Mouse (Mus musculus): Measurements from ENCODE around the gene Pde2a.
A peak's percentile ranks its signal among the peaks of the same experiment; 100 is the strongest.

Pde2a gene

DNA sequence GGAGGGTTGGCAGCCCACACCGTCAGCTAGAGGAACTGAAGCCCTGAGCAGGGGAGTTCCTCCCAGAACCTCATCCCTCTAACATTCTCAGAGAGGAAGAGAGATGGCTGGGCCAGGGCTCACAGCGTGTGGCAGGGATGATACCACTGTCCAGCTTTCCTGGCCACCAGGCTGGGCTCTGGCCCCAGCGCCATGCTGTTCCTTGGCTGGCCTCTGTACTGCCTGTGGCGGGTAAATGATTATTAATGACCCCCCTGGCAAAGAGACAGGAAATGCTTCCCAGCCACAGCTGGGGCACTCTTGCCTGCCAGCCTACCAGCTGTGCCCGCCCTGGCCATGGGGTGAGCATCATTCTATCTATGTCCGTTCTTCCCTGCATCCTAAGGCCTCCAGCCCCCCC, 33.6 kb downstream of the Pde2a start:
- DNase-seq, result peak; percentile 91 to 94

DNA sequence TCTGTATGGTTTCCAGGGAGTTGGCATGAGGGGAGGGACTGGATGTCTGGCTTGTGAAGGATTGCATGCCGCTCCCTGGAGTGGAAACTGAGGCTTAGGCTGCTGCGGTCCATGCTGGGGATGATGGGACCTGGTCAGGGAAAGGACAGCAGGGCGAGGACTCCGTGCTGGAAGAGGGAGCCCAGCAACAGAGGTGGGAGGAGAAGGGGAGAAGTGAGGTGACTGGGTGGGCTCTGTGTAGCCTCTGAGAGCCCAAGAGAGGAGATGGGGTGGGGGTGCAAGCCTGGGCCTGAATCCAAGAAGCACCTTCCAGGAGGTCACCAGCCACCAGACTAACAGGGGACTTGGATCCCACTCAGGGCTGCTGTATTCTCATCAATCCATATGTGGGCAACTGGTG, 34.8 kb downstream of the Pde2a start:
- DNase-seq, result no peak

DNA sequence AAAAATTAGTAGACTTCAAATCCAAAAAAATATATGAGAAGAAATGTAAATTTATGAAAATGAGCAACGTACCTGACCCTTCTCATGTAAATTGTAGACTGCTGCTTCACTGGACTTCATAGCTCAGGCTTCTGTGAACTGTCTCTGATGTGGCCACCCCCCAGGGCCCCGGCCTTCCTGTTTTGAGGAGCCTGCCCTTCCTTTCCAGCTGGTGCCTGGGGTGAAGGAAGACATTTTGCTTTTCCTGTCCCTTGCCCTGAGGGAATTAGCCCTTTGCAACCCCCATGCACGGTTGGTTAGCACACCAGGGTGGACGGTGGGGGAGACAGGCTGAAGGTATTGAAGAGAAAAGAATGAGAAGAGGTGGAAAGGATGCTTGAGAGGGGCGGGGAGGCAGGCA, 35.3 kb downstream of the Pde2a start:
- no peak for DNase-seq

DNA sequence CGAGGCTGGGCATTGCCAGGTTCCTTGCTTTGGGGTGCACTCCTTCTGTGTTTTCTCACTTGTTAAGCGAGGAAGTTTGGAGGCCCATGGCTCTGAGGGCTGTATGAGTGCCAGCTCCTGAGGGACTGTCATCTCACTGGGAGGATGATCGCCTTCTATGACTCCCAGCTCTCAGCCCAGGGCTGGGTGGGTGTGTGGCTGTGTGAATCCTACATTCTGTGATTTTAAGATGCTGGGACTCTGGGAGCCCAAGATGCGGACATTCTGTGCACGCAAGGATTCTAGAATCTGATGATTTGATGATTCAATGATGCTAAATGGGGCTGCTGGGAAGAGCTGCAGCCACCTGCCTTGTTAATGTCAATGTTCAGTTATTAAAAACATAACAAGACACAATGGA, 35.8 kb downstream of the Pde2a start:
- no peak for DNase-seq

DNA sequence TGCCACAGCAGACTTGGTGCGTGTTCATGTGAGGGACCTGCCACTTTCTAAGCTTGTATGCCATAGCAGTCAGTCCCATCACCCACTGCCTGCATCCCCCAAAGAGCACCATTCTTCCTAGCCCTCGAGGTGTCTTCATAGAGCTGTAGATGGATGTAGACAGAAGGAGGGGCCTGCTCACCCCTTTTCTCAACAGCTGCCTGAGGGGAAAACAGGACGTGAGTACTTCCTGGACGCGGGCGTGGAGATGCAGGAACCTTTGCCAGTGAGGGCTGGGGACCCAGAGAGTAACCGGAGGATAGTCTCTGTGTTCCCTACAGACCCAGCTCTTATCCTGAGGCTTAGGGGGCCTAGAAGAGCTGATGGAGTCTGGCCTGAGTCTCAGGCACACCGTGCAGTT, 36.3 kb downstream of the Pde2a start:
- no peak for DNase-seq

DNA sequence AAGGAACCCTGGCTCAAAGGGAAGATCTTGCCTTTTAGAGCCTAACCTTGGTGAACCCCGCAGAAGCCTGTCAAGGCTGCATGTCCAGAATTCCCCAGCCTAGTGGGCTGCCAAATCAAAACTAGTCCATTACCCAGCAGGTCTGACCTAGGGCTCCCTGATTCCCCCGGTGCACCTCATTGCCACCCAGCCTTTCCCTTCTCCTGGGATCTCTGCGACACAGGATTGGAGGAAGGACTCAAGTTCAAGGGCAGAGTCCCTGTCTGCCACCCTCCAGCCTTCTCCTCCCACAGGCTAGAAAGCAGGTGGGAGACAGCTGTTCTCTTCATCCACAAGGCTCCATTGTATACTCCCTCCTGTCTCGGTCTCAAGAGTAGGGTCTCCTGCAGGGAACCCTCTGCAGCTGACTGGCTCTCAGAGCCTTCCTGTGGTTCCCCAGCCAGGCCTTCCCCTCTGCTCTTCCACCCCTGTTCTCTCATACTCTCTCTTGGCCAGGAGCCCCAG, 36.8 kb downstream of the Pde2a start:
- peak in 1 of 2 experiments; percentile 7 for DNase-seq

DNA sequence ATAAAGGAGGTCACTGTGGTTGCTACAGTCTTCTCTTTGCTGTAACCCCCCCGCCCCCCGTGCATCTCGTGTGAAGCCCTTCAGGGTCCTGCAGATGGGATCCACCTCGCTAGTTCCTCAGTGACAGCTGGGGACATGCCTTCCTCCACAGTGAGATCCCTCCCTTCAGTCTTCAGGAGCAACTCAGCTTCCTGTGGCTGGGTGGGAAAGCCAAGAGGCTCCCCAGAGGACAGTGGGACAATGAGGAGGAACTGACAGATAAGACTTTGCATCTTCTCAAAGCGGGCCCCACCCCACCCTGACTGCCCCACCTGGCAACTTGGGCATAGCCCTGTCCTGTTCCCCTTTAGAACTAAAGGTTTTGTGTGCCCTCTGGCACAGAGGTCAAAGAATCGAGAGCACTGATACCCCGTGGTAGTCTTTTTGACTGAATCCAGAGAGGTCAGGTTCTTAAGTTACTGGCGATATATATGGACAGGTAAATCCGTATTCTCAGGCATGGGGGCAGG, 37.9 kb downstream of the Pde2a start:
- DNase-seq, result peak in 1 of 2 experiments; percentile 10

DNA sequence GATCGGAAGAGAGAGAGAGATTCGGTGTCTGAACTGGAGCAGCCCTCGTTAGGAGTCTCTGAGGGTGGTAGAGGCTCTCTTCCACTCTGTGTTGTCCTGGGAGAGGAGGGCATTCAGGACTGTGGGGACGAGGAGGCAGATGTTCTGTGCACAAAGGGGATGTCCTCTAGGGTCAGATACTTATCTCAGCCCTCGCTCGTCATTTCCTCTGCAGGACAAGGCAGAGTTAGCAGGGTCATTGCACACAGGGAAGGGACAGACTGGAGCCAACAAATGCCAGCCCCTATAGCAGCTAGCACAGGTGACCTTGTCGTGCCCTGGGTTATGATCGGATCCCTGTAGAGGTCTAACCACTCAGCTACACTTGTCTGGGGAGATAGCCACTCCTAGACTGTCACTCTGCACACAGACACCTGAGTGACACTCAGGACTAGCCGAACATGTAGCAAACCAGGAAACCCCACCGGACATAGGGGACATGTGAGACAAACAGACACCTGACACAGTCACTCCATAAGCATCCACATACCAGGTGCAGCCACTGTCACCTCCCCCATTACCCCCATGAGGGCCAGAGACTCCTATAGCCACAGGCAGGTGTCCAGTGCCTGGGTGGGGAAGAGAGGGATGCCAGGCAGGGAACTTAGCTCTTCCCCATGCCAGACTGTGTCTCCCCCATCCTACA, 38.6 kb downstream of the Pde2a start:
- DNase-seq, result no peak

DNA sequence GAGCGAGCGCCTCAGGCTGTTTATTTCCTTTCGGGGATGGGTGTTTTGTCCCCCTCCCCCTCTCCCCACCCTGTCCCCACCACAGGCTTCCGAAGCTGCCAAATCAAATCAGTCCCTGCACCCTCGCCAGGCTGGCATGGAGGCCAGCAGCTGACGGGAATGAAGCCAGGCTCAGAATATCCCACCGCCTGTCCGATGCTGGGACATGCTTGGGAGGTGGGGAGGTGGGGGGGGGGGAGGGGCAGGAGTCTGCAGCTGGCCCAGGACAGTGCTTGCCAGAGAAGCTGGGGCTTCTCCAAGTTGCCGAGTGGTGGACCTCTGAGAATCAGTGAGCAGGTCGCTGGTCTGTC, 39.1 kb downstream of the Pde2a start:
- DNase-seq, result peak; percentile 84 to 90

DNA sequence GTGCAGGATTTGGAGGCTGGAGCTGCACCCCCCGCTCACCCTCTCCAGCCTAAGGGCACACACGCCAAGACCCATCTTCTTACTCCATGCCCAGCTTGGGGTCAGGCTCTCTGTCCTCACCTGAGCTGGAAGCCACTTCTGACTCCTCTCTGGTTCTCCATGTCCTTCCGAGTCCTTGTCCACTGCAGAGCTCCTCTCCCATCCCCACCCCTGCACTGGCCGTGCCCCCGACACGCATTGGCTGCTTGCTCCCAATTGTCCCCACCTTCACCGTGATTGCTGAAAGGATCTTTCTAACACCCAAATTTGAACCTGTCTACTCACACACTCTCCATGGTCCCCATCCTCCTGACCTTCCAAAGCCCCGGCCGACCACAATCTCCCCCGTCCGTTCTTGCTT, 40.1 kb downstream of the Pde2a start:
- DNase-seq, result no peak

DNA sequence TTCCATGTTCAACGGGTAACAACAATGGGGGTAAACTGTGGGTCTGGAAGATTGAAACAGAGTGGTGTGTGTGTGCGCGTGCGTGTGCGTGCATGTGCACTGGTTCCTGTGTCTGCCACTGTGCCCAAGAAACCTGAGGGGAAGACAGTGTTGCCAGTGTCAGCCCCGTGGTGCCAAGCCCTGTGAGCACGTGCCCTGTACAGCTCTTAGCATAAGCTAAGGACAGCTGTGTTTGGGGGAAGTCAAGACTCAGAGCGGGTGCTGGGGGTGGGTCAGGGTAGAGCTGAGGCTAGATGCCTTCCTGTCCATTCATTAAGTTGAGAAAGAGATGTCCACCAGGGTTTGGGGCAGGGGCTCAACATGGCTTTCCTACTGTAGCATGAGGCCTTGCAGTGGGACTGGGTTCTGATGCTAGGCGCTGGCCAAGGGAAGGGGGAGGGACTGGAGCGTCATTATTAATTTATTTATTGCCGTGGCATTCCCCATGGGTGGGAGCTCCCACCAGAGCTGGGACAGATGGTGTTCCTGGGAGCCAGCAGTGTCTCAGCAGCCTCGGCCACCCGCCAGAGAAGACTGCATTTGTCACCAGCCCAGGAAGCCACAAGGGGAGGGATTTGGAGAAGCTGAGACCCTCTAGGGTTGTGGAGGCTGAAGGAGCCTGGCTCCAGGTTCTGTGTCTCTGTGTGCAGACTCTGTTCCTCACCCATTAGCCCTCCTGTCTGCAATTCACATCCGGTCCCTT, 41.0 kb downstream of the Pde2a start:
- peak; percentile 80 to 91 for DNase-seq

DNA sequence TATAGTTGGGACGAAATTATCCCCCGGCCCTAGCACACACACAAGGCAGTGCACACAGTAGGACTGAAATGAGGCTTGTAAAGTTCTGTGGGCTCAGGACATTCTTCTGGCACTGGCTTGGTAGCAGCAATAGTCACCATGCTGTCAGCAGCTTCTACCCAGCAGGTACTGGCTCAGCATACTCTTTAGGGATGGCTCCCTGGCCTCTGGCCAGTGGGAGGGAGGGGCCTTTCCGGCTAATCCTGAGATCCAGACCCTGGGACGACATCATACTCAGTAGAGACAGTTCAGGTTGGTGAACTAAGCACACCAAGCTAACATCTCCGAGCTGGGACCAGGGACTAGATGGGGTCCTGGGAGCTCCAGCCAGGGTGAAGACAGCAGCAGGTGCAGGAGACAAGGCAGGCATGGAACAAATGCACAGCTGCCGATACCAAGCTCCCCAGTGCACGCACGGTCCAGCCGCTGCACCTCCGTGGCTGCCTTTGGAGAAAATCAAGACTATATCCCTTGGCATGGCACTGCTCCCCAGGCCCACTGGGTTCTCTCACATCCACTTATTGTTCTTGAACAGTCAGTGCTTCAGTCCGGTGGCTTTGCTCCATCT, 42.3 kb downstream of the Pde2a start:
- peak; percentile 84 to 90 for DNase-seq

DNA sequence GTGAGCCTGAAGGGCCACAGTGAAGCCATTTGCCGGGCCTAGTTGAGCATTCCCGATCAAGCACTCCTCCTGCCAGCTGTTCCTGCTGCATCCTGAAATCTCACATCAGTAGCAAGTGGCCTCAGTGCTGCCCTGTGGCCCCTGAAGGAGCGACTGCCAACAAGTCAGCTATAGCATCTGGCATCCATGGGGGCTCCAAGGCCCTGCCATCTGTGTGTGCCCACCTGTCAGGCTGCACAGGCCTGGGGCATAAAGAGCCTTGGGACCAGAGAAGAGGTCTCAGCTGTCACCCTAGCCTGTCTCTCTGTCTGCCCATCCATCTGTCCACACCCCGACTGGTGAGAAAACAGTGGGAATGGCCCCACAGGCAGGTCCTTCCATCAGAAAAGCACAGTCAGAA, 43.4 kb downstream of the Pde2a start:
- peak; percentile 73 to 86 for DNase-seq

DNA sequence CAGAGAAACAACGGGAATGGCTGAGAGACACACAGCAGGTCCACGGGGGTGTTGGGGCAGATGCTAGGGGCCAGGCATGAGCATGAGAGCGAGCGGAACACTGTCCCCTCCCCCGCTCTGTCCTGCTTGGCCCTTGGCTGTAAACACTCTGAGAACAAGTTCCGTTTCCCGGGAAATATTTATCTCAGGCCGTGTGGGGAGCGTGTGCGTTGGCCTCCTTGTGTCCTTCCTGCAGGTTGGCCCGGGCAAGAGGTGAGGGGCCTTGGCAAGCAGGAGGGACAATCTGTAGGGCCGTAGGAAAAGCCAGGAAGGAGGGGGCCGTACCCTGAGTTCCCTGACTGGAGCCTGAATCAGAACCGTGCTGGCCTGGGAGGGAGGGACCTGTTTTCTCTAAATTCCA, 43.9 kb downstream of the Pde2a start:
- DNase-seq, result peak; percentile 57 to 67

DNA sequence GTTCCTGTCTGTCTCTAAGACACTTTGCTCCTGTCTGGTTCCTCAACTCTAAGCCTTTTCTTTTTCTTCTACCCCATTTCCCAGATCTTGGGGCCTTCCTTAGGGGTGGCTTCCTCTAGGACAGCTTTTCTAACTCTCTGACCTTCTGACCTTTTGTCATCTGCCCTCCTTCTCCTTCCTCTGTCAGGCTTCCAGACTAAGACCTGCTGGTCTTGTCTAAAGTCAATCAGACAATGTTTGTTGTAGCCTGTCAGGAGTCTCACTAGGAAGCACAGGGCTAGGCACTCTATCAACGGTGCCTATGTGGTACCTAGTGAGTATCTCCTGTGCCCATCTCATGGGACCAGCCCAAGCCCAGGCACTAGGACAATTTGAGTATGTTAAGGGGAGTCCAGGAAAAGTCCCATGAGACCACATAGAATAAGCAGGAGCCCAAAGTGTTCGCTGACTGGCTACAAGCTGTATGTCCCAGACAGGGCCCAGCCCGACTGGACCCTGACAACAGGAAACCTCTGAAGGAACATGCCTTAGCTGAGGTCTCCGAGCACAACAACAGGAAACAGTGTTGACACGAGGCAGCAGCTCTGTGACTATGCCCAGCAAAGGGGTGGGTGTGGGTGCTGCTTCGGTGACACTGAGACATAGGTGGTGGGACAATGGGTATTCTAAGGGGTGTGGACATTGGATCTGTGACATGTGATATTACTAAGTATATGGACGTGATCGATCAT, 44.5 kb downstream of the Pde2a start:
- DNase-seq, result no peak

DNA sequence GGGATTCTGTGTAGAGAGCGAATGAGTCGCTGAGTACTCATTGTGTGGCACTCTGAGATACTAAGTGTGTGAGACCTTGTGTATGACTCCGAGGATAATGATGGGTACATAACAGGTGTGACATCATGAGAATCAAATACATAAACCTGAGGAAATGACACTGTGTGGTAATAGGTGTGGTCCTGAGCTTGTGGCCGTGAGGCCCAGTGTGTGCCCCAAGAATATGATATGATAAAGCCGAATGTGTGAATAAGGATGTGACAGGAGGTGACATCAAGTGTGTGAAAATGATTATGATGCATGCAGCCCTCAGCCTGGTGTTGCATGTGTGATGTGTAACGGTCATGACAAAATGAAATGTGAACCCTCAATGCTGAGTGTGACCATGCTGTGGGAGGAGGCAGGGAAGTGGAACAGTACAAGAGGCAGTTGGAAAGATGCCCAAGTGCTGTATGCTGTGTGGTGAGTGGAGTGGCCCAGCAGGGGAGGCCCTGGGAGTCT, 45.1 kb downstream of the Pde2a start:
- peak in 1 of 2 experiments; percentile 46 for DNase-seq

DNA sequence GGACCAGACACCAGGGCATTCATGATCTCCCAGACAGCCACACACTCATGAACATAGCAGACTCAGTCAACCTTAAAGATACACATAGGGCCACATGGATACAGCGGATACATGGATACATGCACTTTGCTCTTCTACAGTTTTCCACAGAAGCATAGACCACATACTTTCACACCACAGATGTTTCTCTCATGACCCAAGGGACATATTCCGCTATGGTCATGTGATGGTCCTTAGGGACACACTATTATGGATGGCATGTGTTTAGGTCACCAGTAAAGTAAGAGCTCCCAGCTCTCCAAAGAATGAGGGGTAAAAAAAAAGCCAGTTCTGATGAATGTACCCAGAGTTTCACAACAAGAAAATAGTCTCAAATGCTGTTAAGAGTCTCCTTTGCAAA, 49.9 kb downstream of the Pde2a start:
- DNase-seq, result no peak

DNA sequence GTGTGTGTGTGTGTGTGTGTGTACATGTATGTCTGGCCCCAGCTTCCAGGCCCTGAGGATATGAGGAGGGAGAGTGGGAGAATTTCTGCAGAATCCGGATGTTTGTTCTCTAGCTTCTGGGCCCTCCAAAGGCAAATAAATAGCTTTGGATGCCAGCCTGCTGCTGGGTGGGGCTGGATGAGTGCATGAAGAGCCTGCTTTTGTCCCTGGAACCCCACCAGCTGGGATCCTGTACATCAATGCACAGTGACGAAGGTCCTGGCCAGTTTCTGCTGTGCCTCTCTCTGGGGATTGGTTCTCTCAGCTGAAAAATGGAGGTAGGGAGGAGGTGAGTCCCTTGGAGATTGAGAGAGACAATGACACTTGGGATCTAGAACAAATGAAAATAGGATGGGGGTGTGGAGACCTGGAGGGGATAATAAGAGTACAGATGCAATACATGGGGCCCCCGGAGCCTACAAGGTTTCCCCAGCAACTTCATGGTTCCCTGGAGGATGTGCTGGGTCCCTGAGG, 50.5 kb downstream of the Pde2a start:
- DNase-seq, result no peak

DNA sequence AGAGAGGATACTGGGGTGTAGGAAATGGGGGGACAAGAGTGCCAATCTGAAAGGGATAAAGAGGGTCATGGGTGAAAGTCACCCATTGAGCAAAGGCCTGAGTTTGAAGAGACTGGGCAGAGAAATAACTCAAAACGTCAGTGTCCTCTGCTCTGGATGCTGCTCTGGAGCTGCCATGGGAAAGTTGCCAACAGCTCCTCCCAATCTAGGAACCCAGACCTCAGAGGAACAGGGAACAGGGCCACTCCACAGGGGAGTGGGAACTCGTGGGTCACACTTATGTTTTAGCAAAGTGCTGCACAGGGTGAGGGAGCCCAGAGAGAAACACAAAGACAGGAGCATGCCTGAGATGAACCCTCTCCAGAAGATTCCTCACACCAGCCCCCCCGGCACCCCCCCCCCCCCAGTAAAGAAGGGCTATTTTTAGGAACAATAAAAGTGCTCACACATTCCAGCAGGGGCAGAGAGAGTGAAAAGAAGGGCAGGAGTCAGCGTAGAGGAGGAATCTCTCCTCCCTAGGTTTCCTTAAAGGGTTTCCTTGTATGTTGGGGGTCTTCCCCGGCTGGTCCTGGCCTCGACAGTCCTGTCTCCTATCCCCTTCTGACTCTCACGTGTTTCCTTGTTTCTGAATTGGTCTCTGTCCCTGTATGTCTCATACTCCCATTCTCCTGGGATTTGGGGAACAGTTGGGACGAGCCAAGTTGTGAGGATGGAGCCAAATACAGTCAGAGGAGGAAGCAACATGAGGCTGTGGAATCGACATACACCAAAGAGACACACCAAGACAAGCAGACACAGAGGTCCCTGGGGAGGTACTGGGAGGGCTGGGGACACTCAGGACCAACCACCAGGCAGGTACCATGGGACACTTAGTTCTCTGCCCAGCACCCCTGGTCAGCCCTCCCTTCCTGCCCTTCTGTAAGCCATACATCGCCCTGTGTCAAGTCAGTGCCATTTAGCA, 51.4 kb downstream of the Pde2a start:
- no peak for DNase-seq

DNA sequence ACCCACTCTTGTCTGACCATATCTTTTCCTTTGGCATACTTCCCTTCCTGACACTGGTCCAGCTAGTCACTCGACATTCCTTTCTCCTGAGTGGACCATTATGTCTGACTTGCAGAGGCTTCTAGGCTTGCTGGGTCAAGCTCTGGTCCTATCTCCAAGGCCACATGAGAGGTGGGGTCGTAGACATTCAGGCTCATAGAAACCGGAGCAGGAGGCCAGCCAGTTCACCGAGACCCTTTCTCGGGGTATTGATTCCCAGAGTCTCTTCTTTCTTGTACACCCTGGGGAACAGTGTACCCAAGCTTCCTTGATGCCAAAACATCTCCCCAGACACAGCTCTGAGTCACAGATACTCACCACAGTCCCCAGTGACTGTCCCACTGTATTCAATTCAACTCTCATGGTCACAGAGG, 52.9 kb downstream of the Pde2a start:
- no peak for DNase-seq

DNA sequence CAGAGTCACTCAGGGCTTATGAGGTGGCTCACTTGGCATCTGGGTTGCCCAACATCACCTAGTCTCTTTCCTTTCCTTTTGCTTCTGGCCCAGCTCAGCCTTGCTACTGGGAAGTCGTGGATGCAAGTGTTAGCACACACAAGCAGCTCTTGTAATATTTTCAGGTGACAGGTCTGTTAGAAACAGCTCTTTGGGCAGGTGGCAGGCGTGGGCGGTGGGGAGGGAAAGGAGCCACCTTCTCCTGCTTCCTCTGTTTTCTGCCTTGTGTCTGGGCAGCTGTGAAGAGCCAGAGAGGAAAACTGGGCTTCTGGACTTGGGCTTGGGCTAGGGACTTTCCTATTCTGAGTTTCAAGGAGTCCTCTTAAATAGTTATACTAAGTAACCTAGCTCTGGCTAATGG, 54.5 kb downstream of the Pde2a start:
- DNase-seq, result no peak
